Mouse (Mus musculus) limb, embryonic 13.5 days (tissue): ENCODE measurements around the gene Epas1. TPM values are rescaled to one million over a fixed set of nuclear protein-coding genes. Genes with fewer than 3 reads are reported as not detected.

Experiments used
- ATAC-seq: fragments of 200-750 bp; cut with Nextera tagmentation; 2 replicates; pipeline ENCODE4 v1.8.0; 2017; ENCODE audit warnings: low read depth, moderate number of reproducible peaks, moderate TSS enrichment; ENCODE audit not compliant: low FRiP score
- H3K27ac ChIP-seq: fragments of 300-500 bp; sonication (generic); 2 replicates; pipeline ENCODE4 v1.5.1; 2015; ENCODE audit warnings: inconsistent platforms, mild to moderate bottlenecking, moderate library complexity
- H3K27me3 ChIP-seq: fragments of 300-500 bp; sonication (generic); 2 replicates; pipeline ENCODE4 v1.6.1; 2015; ENCODE audit warnings: mild to moderate bottlenecking, inconsistent platforms
- H3K36me3 ChIP-seq: fragments of 300-500 bp; sonication (generic); 2 replicates; pipeline ENCODE4 v1.6.1; 2015; ENCODE audit warnings: inconsistent platforms, mild to moderate bottlenecking, moderate library complexity
- H3K4me1 ChIP-seq: fragments of 300-500 bp; sonication (generic); 2 replicates; pipeline ENCODE4 v1.6.1; 2015; ENCODE audit warnings: inconsistent platforms
- H3K4me2 ChIP-seq: fragments of 300-500 bp; sonication (generic); replicated peaks from 2 replicates; pipeline ENCODE4 v1.6.1; 2015; ENCODE audit warnings: inconsistent platforms, mild to moderate bottlenecking, moderate library complexity
- H3K4me3 ChIP-seq: fragments of 300-500 bp; sonication (generic); 2 replicates; pipeline ENCODE4 v1.5.1; 2015; ENCODE audit warnings: moderate library complexity, mild to moderate bottlenecking, inconsistent platforms
- H3K9ac ChIP-seq: fragments of 300-500 bp; sonication (generic); 2 replicates; pipeline ENCODE4 v1.6.1; 2015; ENCODE audit warnings: mild to moderate bottlenecking, inconsistent platforms
- H3K9me3 ChIP-seq: fragments of 300-500 bp; sonication (generic); 2 replicates; pipeline ENCODE4 v1.6.1; 2016; ENCODE audit warnings: inconsistent platforms
- WGBS: fragments of 180-500 bp; shearing (Covaris S2); methylation state at CpG from one replicate; pipeline ENCODE4 v1.1.7; 2015; 5-methylcytosine and 5-hydroxymethylcytosine counted together
- polyA plus RNA-seq: library from polyadenylated mRNA; unstranded; fragments of >200 nt; fragmentation: Nextera tagmentation; extraction: Ambion mirVana; gene quantifications from 2 replicates; pipeline ENCODE4 v1.2.1, GENCODE M21; 2015

Gene Epas1
- polyA plus RNA-seq, 1 experiment from 2014 or later, result 2.8 TPM

- no peak for ATAC-seq
- WGBS, result 71% methylated on average over 2 of the region's 2 CpGs
- H3K4me3 ChIP-seq, result no peak overlapping the region
- no peaks in the 10 kb centered on the region for H3K4me1 ChIP-seq
- no peak overlapping the region for H3K9ac ChIP-seq
- no peak overlapping the region for H3K27ac ChIP-seq
- H3K9me3 ChIP-seq, result no peaks in the 10 kb centered on the region
- no peaks in the 10 kb centered on the region for H3K36me3 ChIP-seq
- no peaks in the 10 kb centered on the region for H3K27me3 ChIP-seq
- H3K4me2 ChIP-seq, result no peak overlapping the region
Measured at GRCm38 (mm10) chr17:86851782-86852181, 98.3 kb downstream of the Epas1 start.

GRCm38 (mm10) chr17:86852591-86853031 lies 99.1 kb downstream of the Epas1 start:
- Histone ChIP-seq H3K4me1 (no peaks in the 10 kb centered on the region), H3K27me3 (no peaks in the 10 kb centered on the region), H3K9me3 (no peaks in the 10 kb centered on the region), H3K27ac (no peak overlapping the region), H3K4me2 (no peak overlapping the region), H3K4me3 (no peak overlapping the region), H3K36me3 (no peaks in the 10 kb centered on the region), H3K9ac (no peak overlapping the region)
- ATAC-seq, result no peak
- WGBS, result 76% methylated on average over 13 of the region's 13 CpGs

- Histone ChIP-seq H3K4me2 (no peak overlapping the region), H3K4me1 (no peaks in the 10 kb centered on the region), H3K27ac (no peak overlapping the region), H3K9ac (no peak overlapping the region), H3K27me3 (no peaks in the 10 kb centered on the region), H3K36me3 (no peaks in the 10 kb centered on the region), H3K9me3 (no peaks in the 10 kb centered on the region), H3K4me3 (no peak overlapping the region)
- WGBS, result 61% methylated on average over 8 of the region's 8 CpGs
- no peak for ATAC-seq
Measured at GRCm38 (mm10) chr17:86870586-86870985, 117.1 kb downstream of the Epas1 start.

- H3K4me3 ChIP-seq, result no peak overlapping the region
- no peak overlapping the region for H3K4me2 ChIP-seq
- H3K27me3 ChIP-seq, result no peaks in the 10 kb centered on the region
- H3K36me3 ChIP-seq, result no peaks in the 10 kb centered on the region
- H3K27ac ChIP-seq, result no peak overlapping the region
- no peak for ATAC-seq
- no peaks in the 10 kb centered on the region for H3K4me1 ChIP-seq
- no peak overlapping the region for H3K9ac ChIP-seq
- H3K9me3 ChIP-seq, result no peaks in the 10 kb centered on the region
- WGBS, result 68% methylated on average over 6 of the region's 6 CpGs
Measured at GRCm38 (mm10) chr17:86872643-86873042, 119.1 kb downstream of the Epas1 start.

GRCm38 (mm10) chr17:86876940-86877339 lies 123.4 kb downstream of the Epas1 start:
- H3K4me3 ChIP-seq, result no peak overlapping the region
- ATAC-seq, result no peak
- H3K9ac ChIP-seq, result no peak overlapping the region
- no peak overlapping the region for H3K27ac ChIP-seq
- H3K4me2 ChIP-seq, result no peak overlapping the region
- H3K9me3 ChIP-seq, result no peaks in the 10 kb centered on the region
- H3K4me1 ChIP-seq, result no peaks in the 10 kb centered on the region
- no peaks in the 10 kb centered on the region for H3K27me3 ChIP-seq
- 90% methylated on average over 9 of the region's 9 CpGs for WGBS
- no peaks in the 10 kb centered on the region for H3K36me3 ChIP-seq

- Histone ChIP-seq H3K9ac (no peak overlapping the region), H3K4me2 (no peak overlapping the region), H3K27ac (no peak overlapping the region), H3K4me1 (no peaks in the 10 kb centered on the region), H3K36me3 (no peaks in the 10 kb centered on the region), H3K9me3 (no peaks in the 10 kb centered on the region), H3K27me3 (no peaks in the 10 kb centered on the region), H3K4me3 (no peak overlapping the region)
- 86% methylated on average over 2 of the region's 2 CpGs for WGBS
- no peak for ATAC-seq
Measured at GRCm38 (mm10) chr17:86877747-86878146, 124.2 kb downstream of the Epas1 start.

- H3K4me2 ChIP-seq, result no peak overlapping the region
- no peak overlapping the region for H3K4me3 ChIP-seq
- H3K9ac ChIP-seq, result no peak overlapping the region
- no peaks in the 10 kb centered on the region for H3K4me1 ChIP-seq
- no peak overlapping the region for H3K27ac ChIP-seq
- ATAC-seq, result no peak
- no peaks in the 10 kb centered on the region for H3K9me3 ChIP-seq
- H3K36me3 ChIP-seq, result no peaks in the 10 kb centered on the region
- 87% methylated on average over 10 of the region's 10 CpGs for WGBS
- H3K27me3 ChIP-seq, result no peaks in the 10 kb centered on the region
Measured at GRCm38 (mm10) chr17:86880056-86880455, 126.6 kb downstream of the Epas1 start.

GRCm38 (mm10) chr17:86880461-86881044 lies 127.1 kb downstream of the Epas1 start:
- H3K4me2 ChIP-seq, result no peak overlapping the region
- no peaks in the 10 kb centered on the region for H3K36me3 ChIP-seq
- no peaks in the 10 kb centered on the region for H3K9me3 ChIP-seq
- H3K27ac ChIP-seq, result no peak overlapping the region
- ATAC-seq, result no peak
- H3K4me3 ChIP-seq, result no peak overlapping the region
- H3K9ac ChIP-seq, result no peak overlapping the region
- no peaks in the 10 kb centered on the region for H3K27me3 ChIP-seq
- 89% methylated on average over 4 of the region's 4 CpGs for WGBS
- H3K4me1 ChIP-seq, result no peaks in the 10 kb centered on the region

Other genes with a start within 250 kb of the Epas1 start
- gene Gm10309, start 248.5 kb upstream of the Epas1 start, polyA plus RNA-seq, result 0.24 and 0.29 TPM in 2 replicates
- gene Tmem247, start 163.6 kb downstream of the Epas1 start, polyA plus RNA-seq, result not detected in 2 replicates
- not detected in 2 replicates for gene Atp6v1e2, start 194.2 kb downstream of the Epas1 start, polyA plus RNA-seq
- gene Rhoq, start 209.4 kb downstream of the Epas1 start, polyA plus RNA-seq, result 22.1 and 24.6 TPM in 2 replicates